Mouse (Mus musculus) limb, embryonic 15.5 days (tissue): Measurements from ENCODE around the gene H2al2b. TPM values are rescaled to one million over a fixed set of nuclear protein-coding genes. Genes with fewer than 3 reads are reported as not detected.
"Not testable (repeated sequence)": the region's sequence is repeated elsewhere in the genome, so short reads cannot be mapped to it uniquely, and the experiment has no call there.

Experiments
- ATAC-seq: fragments of 200-750 bp; cut with Nextera tagmentation; 2 replicates; pipeline ENCODE4 v1.8.0; 2017; ENCODE audit warnings: low read depth, moderate TSS enrichment; ENCODE audit not compliant: insufficient number of reproducible peaks, low FRiP score, low TSS enrichment
- H3K27ac ChIP-seq: fragments of 300-500 bp; sonication (generic); 2 replicates; pipeline ENCODE4 v1.5.1; 2015; ENCODE audit warnings: moderate library complexity, mild to moderate bottlenecking, inconsistent platforms
- H3K27me3 ChIP-seq: fragments of 300-500 bp; sonication (generic); 2 replicates; pipeline ENCODE4 v1.6.1; 2015; ENCODE audit warnings: inconsistent platforms
- H3K36me3 ChIP-seq: fragments of 300-500 bp; sonication (generic); 2 replicates; pipeline ENCODE4 v1.6.1; 2015; ENCODE audit warnings: inconsistent platforms
- H3K4me1 ChIP-seq: fragments of 300-500 bp; sonication (generic); 2 replicates; pipeline ENCODE4 v1.6.1; 2015; ENCODE audit warnings: inconsistent platforms
- H3K4me2 ChIP-seq: fragments of 300-500 bp; sonication (generic); 2 replicates; pipeline ENCODE4 v1.6.1; 2015; ENCODE audit warnings: mild to moderate bottlenecking, inconsistent platforms
- H3K4me3 ChIP-seq: fragments of 300-500 bp; sonication (generic); 2 replicates; pipeline ENCODE4 v1.5.1; 2015; ENCODE audit warnings: mild to moderate bottlenecking, inconsistent platforms
- H3K9ac ChIP-seq: fragments of 300-500 bp; sonication (generic); 2 replicates; pipeline ENCODE4 v1.6.1; 2015; ENCODE audit warnings: inconsistent platforms
- H3K9me3 ChIP-seq: fragments of 300-500 bp; sonication (generic); 2 replicates; pipeline ENCODE4 v1.6.1; 2016; ENCODE audit warnings: inconsistent platforms
- WGBS: fragments of 180-500 bp; shearing (Covaris S2); methylation state at CpG from one replicate; pipeline ENCODE4 v1.1.7; 2015; 5-methylcytosine and 5-hydroxymethylcytosine counted together
- polyA plus RNA-seq: library from polyadenylated mRNA; unstranded; fragments of >200 nt; fragmentation: Nextera tagmentation; extraction: Ambion mirVana; gene quantifications from 2 replicates; pipeline ENCODE4 v1.2.1, GENCODE M21; 2015

Gene H2al2b
- not detected in 2 replicates for polyA plus RNA-seq

GRCm38 (mm10) chrY:2720574-2720973 is at the start of gene H2al2b:
Gene H2al2b (minus strand): TSS chrY:2720674.
- H3K27ac ChIP-seq, H3K4me3 ChIP-seq, H3K27me3 ChIP-seq, H3K4me2 ChIP-seq, H3K9me3 ChIP-seq, H3K36me3 ChIP-seq, H3K4me1 ChIP-seq, ATAC-seq, H3K9ac ChIP-seq: not testable (repeated sequence)
- no CpG with 5 or more reads among the region's 4 CpGs for WGBS

Other genes with a start within 250 kb of the H2al2b start
- not detected in 2 replicates for gene H2al2c, start 121.6 kb downstream of the H2al2b start, polyA plus RNA-seq
- gene Sry, start 57.0 kb downstream of the H2al2b start, polyA plus RNA-seq = not detected in 2 replicates
- gene Gm4064, start 75.5 kb upstream of the H2al2b start, polyA plus RNA-seq = not detected in 2 replicates
- gene Rbmy, start 110.0 kb upstream of the H2al2b start, polyA plus RNA-seq = not detected in 2 replicates
- gene Gm10256, start 110.0 kb upstream of the H2al2b start, polyA plus RNA-seq = not detected in 2 replicates
- gene Gm10352, start 180.3 kb upstream of the H2al2b start, polyA plus RNA-seq = not detected in 2 replicates
- gene Gm29289, start 211.9 kb upstream of the H2al2b start, polyA plus RNA-seq = not detected in 2 replicates